ENCODE assay signal across 32 mouse cellular contexts in the genomic region with DNA sequence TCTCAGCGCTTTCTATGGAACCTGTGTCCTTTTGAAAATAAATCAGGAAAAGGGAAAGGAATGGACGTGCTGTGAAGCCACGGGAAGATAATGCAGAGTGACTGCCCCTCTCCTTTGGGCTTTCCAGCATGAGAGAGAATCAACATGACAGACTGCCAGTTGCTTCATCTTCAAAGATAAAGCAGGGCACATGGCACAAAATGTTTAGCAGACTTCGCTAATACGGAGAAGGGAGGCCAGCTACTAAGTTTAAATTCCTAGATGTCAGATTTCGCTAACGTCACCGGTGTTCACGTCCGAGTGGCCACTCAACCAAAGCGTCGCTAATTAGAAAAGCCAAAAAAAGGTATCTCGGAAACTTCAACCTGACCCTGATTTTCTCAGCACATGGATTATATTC. TPM values are rescaled to one million over a fixed set of nuclear protein-coding genes. Genes with fewer than 3 reads are reported as not detected.
DNase-seq lines count a peak whose midpoint lies in the region; ATAC-seq and TF ChIP-seq lines count a peak whose summit lies in the region.
"Had no signal": no experiment of that assay in that cellular context is flagged by ENCODE, and none has a peak within 500 bp of the region (broad histone marks: within the 10 kb centered on the region; RNA-seq: fewer than 3 reads in every experiment).

No protein-coding gene starts in this region.

- H3K27ac ChIP-seq in heart, embryonic 11.5 days (ENCODE audit: low read depth, low read length) = peak overlapping the region; percentile 69
- no peak overlapping the region for H3K27ac ChIP-seq in midbrain, postnatal 0 days (ENCODE audit: low read depth, low read length)
- no peak overlapping the region for H3K27ac ChIP-seq in midbrain, embryonic 16.5 days (ENCODE audit: low read length)
- peak overlapping the region; percentile 94 for H3K27ac ChIP-seq in heart, postnatal 0 days (ENCODE audit: low read depth)
- H3K27ac ChIP-seq: embryonic facial prominence, embryonic 12.5 days; kidney, embryonic 15.5 days; limb, embryonic 15.5 days; liver, embryonic 14.5 days; midbrain, embryonic 12.5 days; neural tube, embryonic 13.5 days; stomach, embryonic 15.5 days had no signal

- DNase-seq in heart, postnatal 14 days = no peak
- peak; percentile 35 for DNase-seq in midbrain, postnatal 0 days (ENCODE audit: low spot score)
- DNase-seq in heart, postnatal 0 days (ENCODE audit: low spot score) = no peak
- DNase-seq in frontal cortex, adult 2 months (ENCODE audit: extremely low spot score in 1 of 2, low spot score in 1 of 2) = no peak
- no peak for DNase-seq in c-Kit-positive CD71-positive TER-119-positive erythroid progenitor cells, embryonic 14.5 days (ENCODE audit: low spot score)
- DNase-seq: adrenal gland, adult 8-10 months; cerebellum, adult 9-10 months; forebrain, postnatal 0 days; gastrocnemius, postnatal 36 days; kidney, adult 11 months; kidney, postnatal 36 days; layer of hippocampus, adult 9-11 months; right cerebral cortex, adult 18-20 months; right cerebral cortex, postnatal 4 days; thymus, postnatal 25 days had no signal

- 38% methylated on average over 13 of the region's 13 CpGs for WGBS in heart, embryonic 11.5 days (ENCODE audit: insufficient replicate concordance)
- 47% methylated on average over 13 of the region's 13 CpGs for WGBS in midbrain, postnatal 0 days
- 55% methylated on average over 13 of the region's 13 CpGs for WGBS in midbrain, embryonic 16.5 days
- 29% methylated on average over 13 of the region's 13 CpGs for WGBS in heart, postnatal 0 days

- peak overlapping the region; percentile 18; the same call in 1 of the 2 replicates for H3K4me2 ChIP-seq in heart, embryonic 11.5 days
- H3K4me2 ChIP-seq in midbrain, postnatal 0 days (ENCODE audit: low read depth, low read length, poor library complexity, severe bottlenecking) = no peak overlapping the region
- H3K4me2 ChIP-seq in midbrain, embryonic 16.5 days (ENCODE audit: low read length) = no peak overlapping the region
- H3K4me2 ChIP-seq in heart, postnatal 0 days (ENCODE audit: low read depth, low read length) = no peak overlapping the region
- H3K4me2 ChIP-seq: embryonic facial prominence, embryonic 12.5 days; kidney, embryonic 15.5 days; limb, embryonic 15.5 days; lung, embryonic 14.5 days; midbrain, embryonic 12.5 days; neural tube, embryonic 13.5 days; stomach, embryonic 15.5 days had no signal

- H3K4me3 ChIP-seq in heart, embryonic 11.5 days (ENCODE audit: low read depth, low read length) = no peak overlapping the region
- no peak overlapping the region for H3K4me3 ChIP-seq in midbrain, postnatal 0 days (ENCODE audit: low read depth, low read length)
- no peak overlapping the region for H3K4me3 ChIP-seq in midbrain, embryonic 16.5 days (ENCODE audit: low read depth, low read length)
- no peak overlapping the region for H3K4me3 ChIP-seq in heart, postnatal 0 days (ENCODE audit: low read depth, low read length)
- H3K4me3 ChIP-seq: embryonic facial prominence, embryonic 12.5 days; kidney, embryonic 15.5 days; limb, embryonic 15.5 days; midbrain, embryonic 12.5 days; myocyte; neural tube, embryonic 13.5 days; stomach, embryonic 15.5 days had no signal

- no peaks in the 10 kb centered on the region for H3K9me3 ChIP-seq in heart, embryonic 11.5 days (replicated peaks; ENCODE audit: control insufficient read depth, low read length)
- no peaks in the 10 kb centered on the region for H3K9me3 ChIP-seq in midbrain, postnatal 0 days (ENCODE audit: low read length)
- no peaks in the 10 kb centered on the region for H3K9me3 ChIP-seq in midbrain, embryonic 16.5 days (replicated peaks; ENCODE audit: control insufficient read depth, low read length, poor library complexity, severe bottlenecking)
- H3K9me3 ChIP-seq in heart, postnatal 0 days (replicated peaks; ENCODE audit: control insufficient read depth, low read length) = no peaks in the 10 kb centered on the region
- H3K9me3 ChIP-seq: embryonic facial prominence, embryonic 12.5 days; kidney, embryonic 15.5 days; limb, embryonic 15.5 days; midbrain, embryonic 12.5 days; neural tube, embryonic 13.5 days; stomach, embryonic 15.5 days had no signal

- intact Hi-C loops in heart, postnatal 14 days (cut with DNase I) = loop anchor here (5.0 kb wide), 1 partner anchor 98 kb away; no protein-coding TSS in a partner anchor

- H3K36me3 ChIP-seq in heart, embryonic 11.5 days (ENCODE audit: control insufficient read depth, insufficient read depth, low read length) = peaks cover 9% of the 10 kb centered on the region
- no peaks in the 10 kb centered on the region for H3K36me3 ChIP-seq in midbrain, postnatal 0 days (ENCODE audit: insufficient read depth, low read length)
- H3K36me3 ChIP-seq in midbrain, embryonic 16.5 days (ENCODE audit: control insufficient read depth, insufficient read depth, low read length) = no peaks in the 10 kb centered on the region
- H3K36me3 ChIP-seq in heart, postnatal 0 days (replicated peaks; ENCODE audit: control insufficient read depth, insufficient read depth, low read length) = peaks cover 38% of the 10 kb centered on the region
- H3K36me3 ChIP-seq: embryonic facial prominence, embryonic 12.5 days; kidney, embryonic 15.5 days; limb, embryonic 15.5 days; midbrain, embryonic 12.5 days; neural tube, embryonic 13.5 days; stomach, embryonic 15.5 days had no signal

- TF ChIP-seq CTCF in midbrain, postnatal 0 days (IDR thresholded peaks at IDR 0.05) = no peak
- TF ChIP-seq CTCF in heart, postnatal 0 days (IDR thresholded peaks at IDR 0.05; ENCODE audit: low read depth) = no peak

- TF ChIP-seq EP300 in heart, postnatal 0 days (IDR thresholded peaks at IDR 0.05; ENCODE audit: low read depth) = no peak

- H3K27me3 ChIP-seq in heart, embryonic 11.5 days (ENCODE audit: control insufficient read depth, insufficient read depth, low read length) = no peaks in the 10 kb centered on the region
- H3K27me3 ChIP-seq in midbrain, postnatal 0 days (ENCODE audit: insufficient read depth, low read length) = no peaks in the 10 kb centered on the region
- no peaks in the 10 kb centered on the region for H3K27me3 ChIP-seq in midbrain, embryonic 16.5 days (ENCODE audit: control insufficient read depth, insufficient read depth, low read depth, low read length)
- no peaks in the 10 kb centered on the region for H3K27me3 ChIP-seq in heart, postnatal 0 days (ENCODE audit: control insufficient read depth, insufficient read depth, low read length)
- H3K27me3 ChIP-seq: embryonic facial prominence, embryonic 12.5 days; kidney, embryonic 15.5 days; limb, embryonic 15.5 days; midbrain, embryonic 12.5 days; neural tube, embryonic 13.5 days; stomach, embryonic 15.5 days had no signal

- H3K9ac ChIP-seq in heart, embryonic 11.5 days (ENCODE audit: low read depth, low read length) = no peak overlapping the region; the same call in 1 of the 2 replicates
- no peak overlapping the region for H3K9ac ChIP-seq in midbrain, postnatal 0 days (replicated peaks; ENCODE audit: low read length, poor library complexity, severe bottlenecking)
- no peak overlapping the region for H3K9ac ChIP-seq in midbrain, embryonic 16.5 days (ENCODE audit: low read depth, low read length)
- no peak overlapping the region for H3K9ac ChIP-seq in heart, postnatal 0 days (replicated peaks; ENCODE audit: low read depth, low read length)
- H3K9ac ChIP-seq: embryonic facial prominence, embryonic 12.5 days; forebrain, postnatal 0 days; kidney, embryonic 15.5 days; limb, embryonic 15.5 days; liver, embryonic 14.5 days; lung, embryonic 14.5 days; midbrain, embryonic 12.5 days; neural tube, embryonic 13.5 days; stomach, embryonic 15.5 days had no signal

- peaks cover 50% of the 10 kb centered on the region for H3K4me1 ChIP-seq in heart, embryonic 11.5 days (ENCODE audit: control insufficient read depth, insufficient read depth, low read length)
- H3K4me1 ChIP-seq in midbrain, postnatal 0 days (ENCODE audit: insufficient read depth, low read length) = no peaks in the 10 kb centered on the region
- no peaks in the 10 kb centered on the region for H3K4me1 ChIP-seq in midbrain, embryonic 16.5 days (ENCODE audit: control insufficient read depth, insufficient read depth, low read length)
- peaks cover 41% of the 10 kb centered on the region for H3K4me1 ChIP-seq in heart, postnatal 0 days (ENCODE audit: control insufficient read depth, insufficient read depth)
- H3K4me1 ChIP-seq: embryonic facial prominence, embryonic 12.5 days; limb, embryonic 15.5 days; midbrain, embryonic 12.5 days; neural tube, embryonic 13.5 days; stomach, embryonic 15.5 days had no signal

- no peak for ATAC-seq in heart, embryonic 11.5 days (replicated peaks; ENCODE audit: insufficient number of reproducible peaks, low FRiP score, low TSS enrichment)
- no peak for ATAC-seq in midbrain, postnatal 0 days (ENCODE audit: low FRiP score)
- ATAC-seq in midbrain, embryonic 16.5 days = no peak
- no peak for ATAC-seq in heart, postnatal 0 days (ENCODE audit: insufficient read depth, low read depth)
- ATAC-seq: activated CD4-positive, CD25-positive, alpha-beta regulatory T cell, adult 4 months; forebrain, postnatal 0 days had no signal

RNA-seq across cellular contexts. Expression of gene Arhgap44, which starts 41.9 kb away (rescaled TPM):
- 10.1 and 12.4 TPM in 2 replicates for polyA plus RNA-seq in heart, embryonic 11.5 days (2014; fragmentation: Nextera tagmentation; extraction: Ambion mirVana)
- 10 to 100 TPM; 16.7 to 18.9 TPM for total RNA-seq in heart, postnatal 14 days (2021)
- 36.2 and 39.4 TPM in 2 replicates for total RNA-seq in midbrain, postnatal 0 days (2014; rRNA removed)
- 20.8 and 21.2 TPM in 2 replicates for polyA plus RNA-seq in midbrain, postnatal 0 days (2015; fragmentation: Nextera tagmentation; extraction: Ambion mirVana)
- polyA plus RNA-seq in midbrain, embryonic 16.5 days (2015; fragmentation: Nextera tagmentation; extraction: Ambion mirVana) = 17.1 and 19.9 TPM in 2 replicates
- total RNA-seq in heart, postnatal 0 days (2014; rRNA removed; ENCODE audit: low replicate concordance) = 17.7 and 18.1 TPM in 2 replicates
- 8.5 and 8.9 TPM in 2 replicates for polyA plus RNA-seq in heart, postnatal 0 days (2015; fragmentation: Nextera tagmentation; extraction: Ambion mirVana)
- 62.3 and 64.7 TPM in 2 replicates for polyA plus RNA-seq in frontal cortex, adult 2 months (2012; rRNA removed)
- total RNA-seq: megakaryocyte, adult 5-6 weeks; MEL had no signal

RNA-seq across cellular contexts. Expression of gene 1700086D15Rik, which starts 45.0 kb away (rescaled TPM):
- 0.43 TPM in 1 of 2 replicates, not detected in the other for polyA plus RNA-seq in heart, embryonic 11.5 days (2014; fragmentation: Nextera tagmentation; extraction: Ambion mirVana)
- total RNA-seq in heart, postnatal 14 days (2021) = under 1 TPM; 0.27 to 0.60 TPM
- total RNA-seq in midbrain, postnatal 0 days (2014; rRNA removed) = 4.3 TPM in 1 of 2 replicates, not detected in the other
- 0.52 and 0.56 TPM in 2 replicates for polyA plus RNA-seq in midbrain, postnatal 0 days (2015; fragmentation: Nextera tagmentation; extraction: Ambion mirVana)
- 0.32 TPM in 1 of 2 replicates, not detected in the other for polyA plus RNA-seq in midbrain, embryonic 16.5 days (2015; fragmentation: Nextera tagmentation; extraction: Ambion mirVana)
- total RNA-seq in heart, postnatal 0 days (2014; rRNA removed; ENCODE audit: low replicate concordance) = 1.2 and 8.0 TPM in 2 replicates
- polyA plus RNA-seq in heart, postnatal 0 days (2015; fragmentation: Nextera tagmentation; extraction: Ambion mirVana) = 0.11 TPM in 1 of 2 replicates, not detected in the other
- polyA plus RNA-seq in frontal cortex, adult 2 months (2012; rRNA removed) = 0.15 and 0.88 TPM in 2 replicates
- total RNA-seq: megakaryocyte, adult 5-6 weeks; MEL had no signal
- polyA plus RNA-seq: activated CD4-positive, CD25-positive, alpha-beta regulatory T cell, adult 4 months; C2C12; embryonic facial prominence, embryonic 12.5 days; forebrain, embryonic 11.5 days; hindbrain, embryonic 11.5 days; kidney, embryonic 15.5 days; liver, embryonic 14.5 days; myocyte; neural tube, embryonic 13.5 days; stomach, embryonic 15.5 days had no signal

Comparison
In these comparisons a context has a peak if more than half of its experiments do, and no peak if none do; other contexts are left out.
1. H3K27ac ChIP-seq: peak in heart, embryonic 11.5 days (single experiment) and heart, postnatal 0 days (single experiment); none in midbrain, postnatal 0 days (single experiment) and midbrain, embryonic 16.5 days (single experiment).